Comparison of ENCODE assay signal across 8 mouse cellular contexts in the genomic region with DNA sequence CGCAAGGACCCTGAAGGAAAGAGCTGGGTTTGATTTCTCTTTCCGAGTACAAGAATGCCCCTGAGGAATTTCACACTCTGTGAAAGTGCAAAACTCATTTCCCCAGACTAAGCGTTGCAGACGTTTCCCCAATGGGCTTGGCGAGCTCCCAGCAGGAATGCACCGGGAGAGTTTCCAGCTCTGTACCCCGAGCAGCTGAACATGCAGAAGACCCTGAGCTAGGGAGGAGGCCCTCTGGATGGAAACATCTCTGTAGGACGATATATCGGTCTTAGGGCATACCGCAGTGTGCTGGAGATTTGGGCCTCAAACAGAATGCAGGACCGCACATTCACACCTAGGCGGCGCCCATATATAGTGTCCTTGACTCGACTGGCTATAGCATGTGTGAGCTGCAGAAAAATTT. TPM values are rescaled to one million over a fixed set of nuclear protein-coding genes. Genes with fewer than 3 reads are reported as not detected.
DNase-seq lines count a peak whose midpoint lies in the region; ATAC-seq lines count a peak whose summit lies in the region.

No protein-coding gene starts in this region.

- peak overlapping the region; percentile 23 for H3K9ac ChIP-seq in forebrain, embryonic 16.5 days (replicated peaks; ENCODE audit: low read depth, low read length)
- H3K9ac ChIP-seq in hindbrain, embryonic 12.5 days = no peak overlapping the region

- peak; percentile 2; the same call in 1 of the 2 replicates for ATAC-seq in forebrain, embryonic 16.5 days
- ATAC-seq in hindbrain, embryonic 12.5 days (ENCODE audit: low FRiP score) = no peak

- no peaks in the 10 kb centered on the region for H3K27me3 ChIP-seq in forebrain, embryonic 16.5 days (replicated peaks; ENCODE audit: control insufficient read depth, insufficient read depth, low read length)
- peaks cover 59% of the 10 kb centered on the region for H3K27me3 ChIP-seq in hindbrain, embryonic 12.5 days

- peaks cover 33% of the 10 kb centered on the region for H3K4me1 ChIP-seq in forebrain, embryonic 16.5 days (replicated peaks; ENCODE audit: control insufficient read depth, insufficient read depth, low read length)
- peaks cover 20% of the 10 kb centered on the region for H3K4me1 ChIP-seq in hindbrain, embryonic 12.5 days

- peak overlapping the region; percentile 41 for H3K4me3 ChIP-seq in forebrain, embryonic 16.5 days (replicated peaks; ENCODE audit: low read length)
- H3K4me3 ChIP-seq in hindbrain, embryonic 12.5 days = peak overlapping the region; percentile 32

- 2% methylated on average over 14 of the region's 14 CpGs for WGBS in forebrain, embryonic 16.5 days
- 3% methylated on average over 14 of the region's 14 CpGs for WGBS in hindbrain, embryonic 12.5 days

- peak overlapping the region; percentile 7 for H3K27ac ChIP-seq in forebrain, embryonic 16.5 days (ENCODE audit: low read length)
- H3K27ac ChIP-seq in hindbrain, embryonic 12.5 days = peak overlapping the region; percentile 75

- H3K36me3 ChIP-seq in forebrain, embryonic 16.5 days (ENCODE audit: control insufficient read depth, insufficient read depth) = no peaks in the 10 kb centered on the region
- no peaks in the 10 kb centered on the region for H3K36me3 ChIP-seq in hindbrain, embryonic 12.5 days

- H3K4me2 ChIP-seq in forebrain, embryonic 16.5 days (ENCODE audit: low read length) = peak overlapping the region; percentile 79
- H3K4me2 ChIP-seq in hindbrain, embryonic 12.5 days (replicated peaks) = peak overlapping the region; percentile 67

- no peaks in the 10 kb centered on the region for H3K9me3 ChIP-seq in forebrain, embryonic 16.5 days (ENCODE audit: control insufficient read depth, low read length)
- H3K9me3 ChIP-seq in hindbrain, embryonic 12.5 days (replicated peaks) = no peaks in the 10 kb centered on the region

- peak; percentile 80 for DNase-seq in ES-CJ7 (ENCODE audit: low read depth, low spot score)
- DNase-seq in c-Kit-positive CD71-positive TER-119-positive erythroid progenitor cells, embryonic 14.5 days (ENCODE audit: low spot score) = peak; percentile 52
- DNase-seq in layer of hippocampus, postnatal 10 days (ENCODE audit: low spot score in 2 of 2) = peak; percentile 64 to 75
- peak; percentile 81 for DNase-seq in lung, postnatal 10 days
- peak; percentile 27 for DNase-seq in ovary, adult 18-20 months (ENCODE audit: low spot score)
- DNase-seq in thymus, postnatal 14 days = peak; percentile 63

RNA-seq across cellular contexts. Expression of a gene that starts 31.5 kb away (rescaled TPM):
- 1.3 and 1.9 TPM in 2 replicates for polyA plus RNA-seq in forebrain, embryonic 16.5 days (2015; fragmentation: Nextera tagmentation; extraction: Ambion mirVana)
- 2.1 and 2.9 TPM in 2 replicates for polyA plus RNA-seq in hindbrain, embryonic 12.5 days (2016; fragmentation: Nextera tagmentation; extraction: Ambion mirVana)
- total RNA-seq in layer of hippocampus, postnatal 10 days (2021) = 10 to 100 TPM; 10.4 to 11.6 TPM

RNA-seq across cellular contexts. Expression of a gene that starts 37.1 kb away (rescaled TPM):
- 43.5 and 50.3 TPM in 2 replicates for polyA plus RNA-seq in forebrain, embryonic 16.5 days (2015; fragmentation: Nextera tagmentation; extraction: Ambion mirVana)
- polyA plus RNA-seq in hindbrain, embryonic 12.5 days (2016; fragmentation: Nextera tagmentation; extraction: Ambion mirVana) = 40.4 and 41.4 TPM in 2 replicates
- 10 to 100 TPM; 75.5 to 83.7 TPM for total RNA-seq in layer of hippocampus, postnatal 10 days (2021)

Comparison
In these comparisons a context has a peak if more than half of its experiments do, and no peak if none do; other contexts are left out.
1. DNase-seq: peak in every context shown above with its lines; median percentile 81 in lung, postnatal 10 days; 80 in ES-CJ7; 70 in layer of hippocampus, postnatal 10 days; 63 in thymus, postnatal 14 days; 52 in c-Kit-positive CD71-positive TER-119-positive erythroid progenitor cells, embryonic 14.5 days; 27 in ovary, adult 18-20 months.